Mouse (Mus musculus) heart, embryonic 12.5 days (tissue): ENCODE data around the gene Flrt1. TPM values are rescaled to one million over a fixed set of nuclear protein-coding genes. Genes with fewer than 3 reads are reported as not detected.

Experiments
- ATAC-seq: fragments of 200-750 bp; cut with Nextera tagmentation; 2 replicates; pipeline ENCODE4 v1.8.0; 2017; ENCODE audit warnings: moderate TSS enrichment, moderate library complexity; ENCODE audit not compliant: insufficient number of reproducible peaks, low FRiP score
- H3K27ac ChIP-seq: fragments of 300-500 bp; sonication (generic); 2 replicates; pipeline ENCODE4 v1.5.1; 2016; ENCODE audit warnings: mild to moderate bottlenecking, moderate library complexity; ENCODE audit not compliant: poor library complexity, severe bottlenecking
- H3K27me3 ChIP-seq: fragments of 300-500 bp; sonication (generic); replicated peaks from 2 replicates; pipeline ENCODE4 v1.6.1; 2016; ENCODE audit warnings: mild to moderate bottlenecking, moderate library complexity
- H3K36me3 ChIP-seq: fragments of 300-500 bp; sonication (generic); 2 replicates; pipeline ENCODE4 v1.6.1; 2016; ENCODE audit warnings: mild to moderate bottlenecking, moderate library complexity
- H3K4me1 ChIP-seq: fragments of 300-500 bp; sonication (generic); replicated peaks from 2 replicates; pipeline ENCODE4 v1.6.1; 2016; ENCODE audit warnings: mild to moderate bottlenecking
- H3K4me2 ChIP-seq: fragments of 300-500 bp; sonication (generic); 2 replicates; pipeline ENCODE4 v1.6.1; 2016; ENCODE audit warnings: mild to moderate bottlenecking, moderate library complexity
- H3K4me3 ChIP-seq: fragments of 300-500 bp; sonication (generic); 2 replicates; pipeline ENCODE4 v1.5.1; 2016; ENCODE audit warnings: mild to moderate bottlenecking
- H3K9ac ChIP-seq: fragments of 300-500 bp; sonication (generic); 2 replicates; pipeline ENCODE4 v1.6.1; 2016; ENCODE audit warnings: mild to moderate bottlenecking, moderate library complexity
- H3K9me3 ChIP-seq: fragments of 300-500 bp; sonication (generic); replicated peaks from 2 replicates; pipeline ENCODE4 v1.6.1; 2016; ENCODE audit warnings: mild to moderate bottlenecking, moderate library complexity
- WGBS: fragments of 180-500 bp; shearing (Covaris S2); methylation state at CpG from one replicate; pipeline ENCODE4 v1.1.7; 2016; 5-methylcytosine and 5-hydroxymethylcytosine counted together
- polyA plus RNA-seq: library from polyadenylated mRNA; unstranded; fragments of >200 nt; fragmentation: Nextera tagmentation; extraction: Ambion mirVana; gene quantifications from 2 replicates; pipeline ENCODE4 v1.2.1, GENCODE M21; 2016

Gene Flrt1
- polyA plus RNA-seq, 1 experiment from 2014 or later = 0.87 TPM

DNA sequence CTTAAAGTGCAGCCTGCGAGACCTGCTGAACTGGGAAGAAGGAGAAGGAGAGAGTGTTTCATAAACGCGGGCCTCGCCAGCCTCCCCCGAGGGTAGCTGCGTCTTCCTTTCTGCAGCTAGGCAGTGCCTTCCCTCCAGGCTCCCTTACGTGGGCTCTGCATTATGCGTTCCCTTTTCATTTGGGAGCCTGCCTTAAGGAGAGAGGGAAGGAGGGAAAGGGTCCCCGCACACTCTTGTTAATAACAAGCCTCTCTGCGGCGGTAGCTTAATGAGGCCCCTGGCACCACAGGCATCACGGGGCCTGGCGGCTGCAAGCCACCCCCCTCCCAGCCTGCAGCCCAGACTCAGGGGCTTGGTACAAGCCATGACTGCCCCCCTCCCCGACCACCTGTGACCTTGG is 8.0 kb upstream of the Flrt1 start:
- ATAC-seq = no peak
- H3K4me3 ChIP-seq = no peak overlapping the region
- WGBS = 52% methylated on average over 14 of the region's 14 CpGs
- H3K9ac ChIP-seq = no peak overlapping the region
- H3K36me3 ChIP-seq = no peaks in the 10 kb centered on the region
- no peaks in the 10 kb centered on the region for H3K27me3 ChIP-seq
- H3K9me3 ChIP-seq = no peaks in the 10 kb centered on the region
- peak overlapping the region; percentile 1; the same call in 1 of the 2 replicates for H3K27ac ChIP-seq
- H3K4me1 ChIP-seq = peaks cover 55% of the 10 kb centered on the region
- no peak overlapping the region for H3K4me2 ChIP-seq

DNA sequence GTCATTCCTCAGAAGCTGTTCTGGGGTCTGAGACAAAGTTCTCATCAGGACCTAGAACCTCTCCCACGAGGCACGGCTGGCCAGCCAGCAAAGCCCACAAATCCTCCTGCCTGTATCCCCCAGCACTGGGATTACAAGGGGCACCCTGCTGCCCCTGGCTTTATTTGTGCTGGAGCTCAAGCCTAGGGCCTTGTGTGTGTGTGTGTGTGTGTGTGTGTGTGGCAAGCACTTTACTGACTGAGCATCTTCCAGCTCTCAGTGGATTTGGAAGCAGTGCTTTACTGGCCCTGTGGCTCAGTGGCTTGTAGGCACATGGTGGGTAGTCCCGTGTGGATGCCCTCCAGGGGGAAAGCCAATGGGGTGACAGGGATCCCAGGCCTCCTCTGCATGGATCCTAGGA is 7.1 kb upstream of the Flrt1 start:
- peaks cover 53% of the 10 kb centered on the region for H3K4me1 ChIP-seq
- WGBS = 54% methylated on average over 3 of the region's 3 CpGs
- no peak overlapping the region for H3K27ac ChIP-seq
- H3K9me3 ChIP-seq = no peaks in the 10 kb centered on the region
- no peak overlapping the region for H3K9ac ChIP-seq
- H3K4me3 ChIP-seq = no peak overlapping the region
- H3K27me3 ChIP-seq = no peaks in the 10 kb centered on the region
- no peak overlapping the region for H3K4me2 ChIP-seq
- H3K36me3 ChIP-seq = no peaks in the 10 kb centered on the region
- no peak for ATAC-seq

DNA sequence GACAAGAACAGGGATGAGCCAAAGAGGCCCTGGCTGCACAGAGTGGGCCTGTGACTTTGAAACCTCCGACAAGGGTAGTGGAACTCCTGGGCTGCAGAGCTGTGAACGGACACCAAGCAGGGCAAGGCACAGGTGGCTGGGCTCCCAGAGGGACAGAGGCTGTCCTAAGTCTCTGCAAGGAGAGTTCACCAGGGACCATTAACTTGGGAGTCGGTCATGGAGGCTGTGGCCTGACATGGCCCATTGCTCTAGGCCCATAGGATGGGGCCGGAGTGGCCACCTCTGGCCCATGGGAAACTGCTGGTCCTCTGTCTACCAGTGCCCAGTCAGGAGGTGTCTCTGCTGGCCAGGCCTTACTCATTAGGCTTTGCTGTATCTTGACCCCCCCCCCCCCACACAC is 6.2 kb upstream of the Flrt1 start:
- Histone ChIP-seq H3K4me1 (peaks cover 44% of the 10 kb centered on the region), H3K27me3 (no peaks in the 10 kb centered on the region), H3K27ac (no peak overlapping the region), H3K36me3 (no peaks in the 10 kb centered on the region), H3K9me3 (no peaks in the 10 kb centered on the region), H3K4me2 (no peak overlapping the region), H3K9ac (no peak overlapping the region), H3K4me3 (no peak overlapping the region)
- ATAC-seq = no peak
- WGBS = 79% methylated on average over 4 of the region's 4 CpGs

DNA sequence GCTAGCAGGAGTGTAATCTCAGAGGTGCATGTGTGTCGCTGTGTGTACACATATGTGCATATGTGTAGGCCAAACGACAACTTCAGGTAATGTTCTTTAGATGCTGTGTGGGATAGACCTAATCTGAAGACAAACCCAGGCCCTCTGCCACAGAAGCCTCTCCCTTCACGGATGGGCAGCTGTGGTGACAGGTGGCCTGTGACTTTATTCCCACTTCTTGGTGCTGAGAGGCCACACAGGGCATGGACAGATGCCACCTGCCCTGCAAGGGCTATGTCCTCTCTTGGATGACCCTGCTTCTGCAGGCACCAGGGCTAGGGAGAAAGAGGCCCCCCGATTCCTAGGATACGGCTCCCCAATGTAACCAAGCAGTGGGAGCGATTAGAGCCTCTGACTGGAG is 5.8 kb upstream of the Flrt1 start:
- H3K9ac ChIP-seq = no peak overlapping the region
- peaks cover 42% of the 10 kb centered on the region for H3K4me1 ChIP-seq
- ATAC-seq = no peak
- H3K27me3 ChIP-seq = no peaks in the 10 kb centered on the region
- WGBS = 85% methylated on average over 6 of the region's 6 CpGs
- no peak overlapping the region for H3K4me3 ChIP-seq
- no peaks in the 10 kb centered on the region for H3K36me3 ChIP-seq
- H3K9me3 ChIP-seq = no peaks in the 10 kb centered on the region
- H3K27ac ChIP-seq = no peak overlapping the region
- H3K4me2 ChIP-seq = no peak overlapping the region

DNA sequence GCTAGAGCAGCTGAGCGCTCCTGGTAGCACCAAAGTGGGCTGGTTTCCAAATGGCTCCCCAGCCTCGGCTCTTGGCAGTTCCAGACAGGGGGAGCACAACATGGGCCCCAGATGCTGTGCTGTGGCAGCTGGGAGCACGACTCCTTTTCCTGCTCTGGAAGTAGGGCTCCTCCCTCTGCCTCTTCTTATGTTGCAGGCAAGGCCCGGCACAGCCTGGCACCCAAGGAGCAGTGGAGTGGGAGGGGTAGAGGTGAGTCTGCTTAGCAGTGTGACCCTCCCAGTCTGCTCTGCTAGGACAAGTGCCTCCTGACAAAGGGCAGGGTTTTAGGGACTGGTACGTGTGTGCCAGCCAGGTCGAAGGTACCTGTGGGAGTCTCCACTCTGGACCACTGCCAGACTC is 5.3 kb upstream of the Flrt1 start:
- ATAC-seq = no peak
- no peak overlapping the region for H3K4me2 ChIP-seq
- H3K9ac ChIP-seq = no peak overlapping the region
- H3K27ac ChIP-seq = no peak overlapping the region
- no peaks in the 10 kb centered on the region for H3K36me3 ChIP-seq
- no peaks in the 10 kb centered on the region for H3K9me3 ChIP-seq
- no peaks in the 10 kb centered on the region for H3K27me3 ChIP-seq
- H3K4me3 ChIP-seq = no peak overlapping the region
- peaks cover 43% of the 10 kb centered on the region for H3K4me1 ChIP-seq
- WGBS = 62% methylated on average over 6 of the region's 6 CpGs

DNA sequence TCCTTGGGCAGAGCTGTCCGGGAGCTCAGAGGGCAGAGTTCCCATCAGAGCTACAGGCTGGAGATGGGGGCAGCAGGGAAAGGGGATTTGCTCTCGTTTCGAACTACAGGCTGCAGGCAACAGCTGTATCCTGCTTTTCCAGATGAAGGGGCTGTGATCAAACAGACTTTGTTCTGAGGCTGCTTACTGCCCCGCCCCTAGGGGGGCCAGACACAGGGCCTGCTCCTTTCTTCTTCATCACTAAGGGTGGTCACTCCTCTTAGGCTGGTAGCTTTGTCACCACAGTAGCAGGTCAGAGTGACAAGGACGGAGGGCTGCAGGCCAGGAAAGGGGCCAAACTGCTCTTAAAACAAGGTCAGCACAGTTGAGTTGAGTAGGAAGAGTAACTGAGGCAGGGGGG is 4.6 kb upstream of the Flrt1 start:
- no peaks in the 10 kb centered on the region for H3K36me3 ChIP-seq
- H3K27ac ChIP-seq = no peak overlapping the region
- no peak overlapping the region for H3K9ac ChIP-seq
- H3K4me2 ChIP-seq = no peak overlapping the region
- H3K9me3 ChIP-seq = no peaks in the 10 kb centered on the region
- WGBS = 30% methylated on average over 5 of the region's 5 CpGs
- peaks cover 45% of the 10 kb centered on the region for H3K4me1 ChIP-seq
- H3K27me3 ChIP-seq = 0 out of 2 replicates have a peak, but pooled peaks cover 2% of the 10 kb centered on the region
- no peak for ATAC-seq
- H3K4me3 ChIP-seq = no peak overlapping the region

DNA sequence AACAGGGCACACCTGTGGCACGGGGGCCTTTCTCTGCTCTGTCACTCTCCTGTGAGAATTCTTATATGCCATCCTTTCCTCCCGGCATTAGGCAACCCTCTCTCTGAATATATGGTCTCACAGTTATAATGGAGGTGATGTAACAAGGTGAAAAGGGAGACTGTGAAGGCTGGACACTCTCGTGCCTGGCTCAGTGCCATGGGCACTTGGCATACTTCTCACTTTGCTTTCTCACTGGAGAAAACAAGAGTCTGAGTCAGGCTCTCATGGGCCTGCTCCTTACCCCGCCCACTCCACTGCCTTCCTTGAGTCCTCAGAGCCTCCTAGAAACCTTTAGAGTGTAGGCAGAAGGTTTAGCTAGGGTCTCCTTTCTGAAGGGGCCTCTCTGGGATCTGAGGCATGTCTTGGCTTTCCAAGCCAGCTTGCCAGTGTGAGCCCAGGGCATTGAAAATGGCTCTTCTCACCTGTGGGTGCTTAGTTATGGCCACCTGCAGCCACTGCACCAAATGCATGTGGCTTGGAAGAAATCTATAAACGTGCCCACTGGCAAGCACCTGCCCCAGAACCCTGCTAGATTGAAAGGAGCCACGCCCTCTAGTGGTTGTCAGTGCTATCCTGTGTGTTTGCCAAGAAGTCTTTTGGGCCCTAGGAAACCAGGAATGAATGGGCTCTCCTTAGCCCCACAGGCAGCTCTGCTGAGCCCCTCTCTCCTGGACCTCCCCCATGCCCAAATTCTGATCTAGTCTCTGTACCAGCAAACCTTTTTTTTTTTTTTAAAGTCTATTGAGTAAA is 2.8 kb upstream of the Flrt1 start:
- Histone ChIP-seq H3K4me1 (peaks cover 48% of the 10 kb centered on the region), H3K27ac (no peak overlapping the region), H3K9me3 (no peaks in the 10 kb centered on the region), H3K4me3 (no peak overlapping the region), H3K9ac (no peak overlapping the region), H3K27me3 (peaks cover 9% of the 10 kb centered on the region; the same call in 1 of the 2 replicates), H3K4me2 (no peak overlapping the region), H3K36me3 (no peaks in the 10 kb centered on the region)
- WGBS = 47% methylated on average over 6 of the region's 6 CpGs
- ATAC-seq = no peak

DNA sequence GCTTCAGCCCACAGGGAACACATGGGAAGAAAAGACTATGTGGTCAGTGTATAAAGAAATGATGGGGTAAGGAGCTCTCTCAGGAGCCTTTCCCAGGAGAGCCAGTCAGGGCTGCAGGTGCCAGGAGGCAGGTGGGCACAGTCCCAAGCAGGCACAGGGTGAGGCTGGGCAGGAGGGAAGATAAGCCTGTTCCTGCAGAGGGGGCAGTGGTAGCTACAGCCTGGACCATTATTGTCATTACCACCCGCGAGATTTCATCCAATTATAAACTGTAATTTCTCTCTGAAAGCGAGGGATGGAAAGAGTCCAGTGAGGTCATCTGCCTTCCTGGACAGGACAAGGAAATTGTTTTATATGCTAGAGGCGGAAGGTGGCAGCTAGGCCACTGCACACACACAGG is 1.6 kb upstream of the Flrt1 start:
- Histone ChIP-seq H3K36me3 (no peaks in the 10 kb centered on the region), H3K4me3 (no peak overlapping the region), H3K4me1 (peaks cover 47% of the 10 kb centered on the region), H3K9ac (no peak overlapping the region), H3K27ac (no peak overlapping the region), H3K9me3 (no peaks in the 10 kb centered on the region), H3K4me2 (no peak overlapping the region), H3K27me3 (peaks cover 9% of the 10 kb centered on the region; the same call in 1 of the 2 replicates)
- ATAC-seq = no peak
- 80% methylated on average over 4 of the region's 4 CpGs for WGBS

DNA sequence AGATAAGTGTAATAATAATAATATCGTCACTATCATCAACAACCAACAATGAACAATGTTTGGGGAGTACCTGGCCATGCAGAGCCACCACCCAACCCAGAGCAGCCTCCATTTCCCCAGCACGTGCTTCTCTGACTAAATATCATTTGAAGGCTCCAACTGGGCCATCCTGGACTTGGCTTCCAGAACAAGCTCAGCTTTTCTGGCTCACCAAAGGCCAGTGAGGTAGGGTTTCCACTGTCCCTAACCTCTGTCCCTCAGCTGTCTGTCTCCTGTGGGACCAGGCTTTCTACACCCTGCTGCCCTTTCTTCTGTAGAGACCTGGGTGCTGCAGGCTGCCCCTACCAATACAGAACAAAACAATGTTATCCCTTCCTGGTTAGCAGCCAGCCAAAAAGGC is 1.0 kb upstream of the Flrt1 start:
- H3K27ac ChIP-seq = no peak overlapping the region
- 73% methylated on average over 2 of the region's 2 CpGs for WGBS
- H3K4me1 ChIP-seq = peaks cover 46% of the 10 kb centered on the region
- H3K36me3 ChIP-seq = no peaks in the 10 kb centered on the region
- no peak overlapping the region for H3K9ac ChIP-seq
- H3K9me3 ChIP-seq = no peaks in the 10 kb centered on the region
- H3K4me2 ChIP-seq = no peak overlapping the region
- no peak overlapping the region for H3K4me3 ChIP-seq
- ATAC-seq = no peak
- peaks cover 9% of the 10 kb centered on the region; the same call in 1 of the 2 replicates for H3K27me3 ChIP-seq

DNA sequence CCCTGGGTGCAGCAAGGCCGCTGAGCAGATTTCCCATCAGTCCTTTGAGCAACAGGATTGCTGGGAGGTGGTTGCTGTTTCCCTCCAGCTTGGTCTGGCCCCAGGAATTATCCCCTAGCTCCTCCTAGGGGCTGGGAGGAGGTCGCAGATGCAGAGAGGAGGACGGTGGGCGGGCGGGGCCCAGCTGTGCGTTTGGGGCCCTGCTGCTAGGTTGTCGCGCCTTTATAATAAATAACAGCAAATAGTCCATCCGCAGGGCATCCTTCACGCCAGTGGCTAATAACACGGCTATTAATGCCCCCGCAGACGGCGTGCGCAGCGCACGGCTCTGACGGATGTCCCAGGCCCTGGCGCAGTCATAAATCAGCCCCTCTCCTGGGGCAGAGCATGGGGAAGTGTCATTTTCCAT is 1.5 kb downstream of the Flrt1 start:
- Histone ChIP-seq H3K4me3 (peak overlapping the region; percentile 3; the same call in 1 of the 2 replicates), H3K27ac (no peak overlapping the region), H3K27me3 (peaks cover 9% of the 10 kb centered on the region; the same call in 1 of the 2 replicates)

DNA sequence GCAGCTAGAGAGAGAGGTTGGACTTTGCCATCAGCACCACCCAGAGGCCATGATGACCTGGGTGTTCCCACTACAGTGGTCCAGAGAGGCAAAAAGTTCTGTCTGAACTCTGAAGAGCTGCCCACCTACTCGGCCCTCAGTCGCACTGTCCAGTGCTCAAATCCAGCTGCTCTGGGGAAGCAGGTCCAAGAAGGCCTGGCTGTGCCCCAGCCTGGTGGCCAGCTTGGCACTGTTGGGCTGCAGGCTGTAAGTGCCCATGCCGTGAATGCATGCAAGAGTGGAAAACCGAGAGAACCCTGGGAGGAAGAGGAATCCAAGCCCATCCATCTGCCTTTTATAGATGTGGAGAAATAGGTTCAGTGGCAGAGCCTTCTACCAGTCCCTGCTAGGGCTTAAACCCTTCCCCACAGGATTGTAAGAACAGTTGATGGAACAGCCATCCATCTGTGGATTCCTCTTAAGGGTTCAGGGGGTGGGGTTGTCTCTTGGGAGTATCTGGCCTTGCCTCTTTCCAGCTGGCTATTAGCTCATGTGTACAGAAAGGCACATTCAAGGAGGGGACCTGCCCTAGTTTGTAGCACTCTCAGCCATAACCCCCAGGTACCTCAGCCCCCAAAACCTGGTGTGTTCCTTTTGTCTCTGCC is 2.1 kb downstream of the Flrt1 start:
- Histone ChIP-seq H3K9ac (peak overlapping the region; percentile 40; the same call in 1 of the 2 replicates), H3K4me2 (peak overlapping the region; percentile 29), H3K27me3 (peaks cover 11% of the 10 kb centered on the region; the same call in 1 of the 2 replicates), H3K9me3 (no peaks in the 10 kb centered on the region), H3K27ac (no peak overlapping the region), H3K4me1 (peaks cover 30% of the 10 kb centered on the region), H3K4me3 (no peak overlapping the region), H3K36me3 (no peaks in the 10 kb centered on the region)
- ATAC-seq = no peak
- 77% methylated on average over 4 of the region's 4 CpGs for WGBS

More for the DNA sequence above, 1.5 kb downstream of the Flrt1 start:
- 30% methylated on average over 19 of the region's 19 CpGs for WGBS
- H3K36me3 ChIP-seq = no peaks in the 10 kb centered on the region
- H3K4me1 ChIP-seq = peaks cover 30% of the 10 kb centered on the region
- no peaks in the 10 kb centered on the region for H3K9me3 ChIP-seq
- H3K9ac ChIP-seq = peak overlapping the region; percentile 40; the same call in 1 of the 2 replicates
- H3K4me2 ChIP-seq = peak overlapping the region; percentile 29
- ATAC-seq = no peak
